In the genomic region with DNA sequence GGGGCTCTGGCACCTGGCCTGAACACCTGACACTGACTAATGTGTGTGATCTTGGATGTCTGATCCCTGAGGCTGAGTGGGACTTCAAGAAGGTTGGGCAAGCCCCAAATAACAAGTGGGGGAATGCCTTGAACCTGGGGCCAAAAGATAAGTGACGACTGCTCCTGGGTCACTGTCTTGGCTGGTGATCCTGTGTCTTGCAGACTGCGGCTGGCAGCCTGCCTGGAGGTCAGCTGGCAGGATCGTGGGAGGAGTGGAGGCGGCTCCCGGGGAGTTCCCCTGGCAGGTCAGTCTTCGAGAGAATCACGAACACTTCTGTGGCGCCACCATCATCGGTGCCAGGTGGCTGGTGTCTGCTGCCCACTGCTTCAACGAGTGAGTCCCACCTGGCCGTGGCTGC, we compare ENCODE assay signal across 8 mouse cellular contexts. TPM values are rescaled to one million over a fixed set of nuclear protein-coding genes. Genes with fewer than 3 reads are reported as not detected.
DNase-seq lines count a peak whose midpoint lies in the region.

No protein-coding gene starts in this region.

- peak; percentile 69 for DNase-seq in gastrocnemius, adult 18-20 months (ENCODE audit: low spot score)
- no peak for DNase-seq in gastrocnemius, postnatal 4 days (ENCODE audit: low spot score in 2 of 2)
- peak; percentile 72 for DNase-seq in brain, adult 2 months (ENCODE audit: low read depth, low spot score)
- DNase-seq in heart, adult 8-10 months (ENCODE audit: low spot score), result peak; percentile 76
- peak; percentile 67 for DNase-seq in lung, postnatal 10 days
- no peak for DNase-seq in natural killer cell, adult 2 months (ENCODE audit: low spot score in 2 of 2)
- DNase-seq in retina, postnatal 1 day, result no peak
- DNase-seq in urinary bladder, adult 18-20 months (ENCODE audit: low spot score in 2 of 2), result no peak

RNA-seq across cellular contexts. Expression of a gene that starts 13.6 kb away (rescaled TPM):
- total RNA-seq in gastrocnemius, adult 18-20 months (2021), result 100 to 1,000 TPM; 109 to 127 TPM
- 100 to 1,000 TPM; 120 to 134 TPM for total RNA-seq in gastrocnemius, postnatal 4 days (2021)
- total RNA-seq in heart, adult 8-10 months (2022), result 100 to 1,000 TPM; 117 to 135 (median 123) TPM

RNA-seq across cellular contexts. Expression of a gene that starts 15.5 kb away (rescaled TPM):
- total RNA-seq in gastrocnemius, adult 18-20 months (2021), result not detected
- under 1 TPM in 1 of 2 experiments, not detected in 1; 0.10 TPM for total RNA-seq in gastrocnemius, postnatal 4 days (2021)
- total RNA-seq in heart, adult 8-10 months (2022), result not detected

RNA-seq across cellular contexts. Expression of a gene that starts 30.9 kb away (rescaled TPM):
- total RNA-seq in gastrocnemius, adult 18-20 months (2021), result 1 to 10 TPM; 2.7 to 3.2 TPM
- total RNA-seq in gastrocnemius, postnatal 4 days (2021), result 10 to 100 TPM; 46.8 to 50.5 TPM
- 1 to 10 TPM; 3.5 to 6.3 (median 4.8) TPM for total RNA-seq in heart, adult 8-10 months (2022)

RNA-seq across cellular contexts. Expression of a gene that starts 32.1 kb away (rescaled TPM):
- total RNA-seq in gastrocnemius, adult 18-20 months (2021), result 10 to 100 TPM; 12.4 to 12.6 TPM
- total RNA-seq in gastrocnemius, postnatal 4 days (2021), result 10 to 100 TPM; 30.9 to 38.6 TPM
- total RNA-seq in heart, adult 8-10 months (2022), result 10 to 100 TPM; 11.1 to 15.9 (median 14.4) TPM

RNA-seq across cellular contexts. Expression of a gene that starts 32.2 kb away (rescaled TPM):
- total RNA-seq in gastrocnemius, adult 18-20 months (2021), result 10 to 100 TPM; 12.6 to 14.7 TPM
- 10 to 100 TPM; 53.7 to 54.2 TPM for total RNA-seq in gastrocnemius, postnatal 4 days (2021)
- 10 to 100 TPM; 23.3 to 32.5 (median 25.0) TPM for total RNA-seq in heart, adult 8-10 months (2022)

Comparison
In these comparisons a context has a peak if more than half of its experiments do, and no peak if none do; other contexts are left out.
1. DNase-seq: peak in gastrocnemius, adult 18-20 months (single experiment), brain, adult 2 months (single experiment), heart, adult 8-10 months (single experiment) and lung, postnatal 10 days (single experiment); none in gastrocnemius, postnatal 4 days (0 of 2), natural killer cell, adult 2 months (0 of 2), retina, postnatal 1 day (single experiment) and urinary bladder, adult 18-20 months (0 of 2).
2. RNA of a gene that starts 30.9 kb away (total RNA-seq): 46.8 to 50.5 TPM in gastrocnemius, postnatal 4 days; 3.5 to 6.3 TPM in heart, adult 8-10 months and 2.7 to 3.2 TPM in gastrocnemius, adult 18-20 months; every median in the first group is over 4 times any median in the second.